In genomic region chr5:100728757-100729156, GRCm38 (mm10) we compare ENCODE assay signal across 12 mouse cellular contexts. TPM values are rescaled to one million over a fixed set of nuclear protein-coding genes. Genes with fewer than 3 reads are reported as not detected.
DNase-seq lines count a peak whose midpoint lies in the region; ATAC-seq and TF ChIP-seq lines count a peak whose summit lies in the region.
"Had no signal": no experiment of that assay in that cellular context is flagged by ENCODE, and none has a peak within 500 bp of the region (broad histone marks: within the 10 kb centered on the region; RNA-seq: fewer than 3 reads in every experiment).

No protein-coding gene starts in this region.

- no peak for TF ChIP-seq CTCF in liver, postnatal 0 days (IDR thresholded peaks at IDR 0.05; ENCODE audit: low read depth)
- no peak for TF ChIP-seq CTCF in spleen, adult 2 months (IDR thresholded peaks at IDR 0.05; ENCODE audit: extremely low read depth, insufficient read depth, insufficient read length, insufficient replicate concordance)

- TF ChIP-seq POLR2A in spleen, adult 2 months (IDR thresholded peaks at IDR 0.05; ENCODE audit: low read depth, low read length), result peak; percentile 63; the same call in 1 of the 2 replicates

- H3K36me3 ChIP-seq in liver, postnatal 0 days (replicated peaks; ENCODE audit: insufficient read depth, low read length), result no peaks in the 10 kb centered on the region
- no peaks in the 10 kb centered on the region for H3K36me3 ChIP-seq in spleen, adult 2 months (ENCODE audit: control insufficient read depth, insufficient read depth, low read length)
- H3K36me3 ChIP-seq: embryonic facial prominence, embryonic 13.5 days; hindbrain, embryonic 10.5 days; midbrain, embryonic 12.5 days had no signal

- no peak overlapping the region for H3K9ac ChIP-seq in liver, postnatal 0 days (replicated peaks)
- H3K9ac ChIP-seq: embryonic facial prominence, embryonic 13.5 days; midbrain, embryonic 12.5 days had no signal

- peak; percentile 91 for DNase-seq in A20 (ENCODE audit: low read depth, low spot score)
- DNase-seq in liver, postnatal 0 days, result peak; percentile 41
- peak; percentile 55 to 72 for DNase-seq in spleen, adult 2 months (ENCODE audit: low read depth in 1 of 2, low spot score in 2 of 2)
- no peak for DNase-seq in right cerebral cortex, adult 18-20 months
- DNase-seq in cerebellum, postnatal 14 days, result no peak
- DNase-seq in adipocyte (ENCODE audit: low spot score), result no peak
- DNase-seq in ovary, postnatal 14 days (ENCODE audit: low spot score), result no peak

- peak; percentile 98 for ATAC-seq in activated CD4-positive, CD25-positive, alpha-beta regulatory T cell, adult 4 months
- ATAC-seq in liver, postnatal 0 days, result no peak
- ATAC-seq: forebrain, embryonic 16.5 days had no signal

- H3K4me1 ChIP-seq in liver, postnatal 0 days (ENCODE audit: insufficient read depth), result peaks cover 5% of the 10 kb centered on the region; the same call in 1 of the 2 replicates
- peaks cover 17% of the 10 kb centered on the region; the same call in 1 of the 2 replicates for H3K4me1 ChIP-seq in spleen, adult 2 months (ENCODE audit: control insufficient read depth, insufficient read depth, insufficient read length)
- H3K4me1 ChIP-seq: embryonic facial prominence, embryonic 13.5 days; hindbrain, embryonic 10.5 days; midbrain, embryonic 12.5 days had no signal

- TF ChIP-seq EP300 in liver, postnatal 0 days (IDR thresholded peaks at IDR 0.05; ENCODE audit: low read depth), result no peak

- no peak overlapping the region; the same call in 1 of the 2 replicates for H3K27ac ChIP-seq in liver, postnatal 0 days (ENCODE audit: low read depth)
- H3K27ac ChIP-seq in spleen, adult 2 months (ENCODE audit: insufficient read depth, low read length), result peak overlapping the region; percentile 40; the same call in 1 of the 2 replicates
- H3K27ac ChIP-seq: embryonic facial prominence, embryonic 13.5 days; hindbrain, embryonic 10.5 days; midbrain, embryonic 12.5 days had no signal

- H3K9me3 ChIP-seq in liver, postnatal 0 days (ENCODE audit: low read length), result peaks cover 3% of the 10 kb centered on the region; the same call in 1 of the 2 replicates
- H3K9me3 ChIP-seq: midbrain, embryonic 12.5 days had no signal

- peak overlapping the region; percentile 45 for H3K4me2 ChIP-seq in liver, postnatal 0 days (ENCODE audit: low read depth, low read length)
- H3K4me2 ChIP-seq: embryonic facial prominence, embryonic 13.5 days; midbrain, embryonic 12.5 days had no signal

- no peaks in the 10 kb centered on the region for H3K27me3 ChIP-seq in liver, postnatal 0 days (ENCODE audit: insufficient read depth, low read length)
- H3K27me3 ChIP-seq in spleen, adult 2 months (ENCODE audit: control insufficient read depth, insufficient read depth, low read length), result no peaks in the 10 kb centered on the region
- H3K27me3 ChIP-seq: embryonic facial prominence, embryonic 13.5 days; midbrain, embryonic 12.5 days had no signal

- 28% methylated on average over 13 of the region's 13 CpGs for WGBS in liver, postnatal 0 days (ENCODE audit: insufficient replicate concordance)
- WGBS in spleen, adult 2 months, result 7% methylated on average over 13 of the region's 13 CpGs

- no peak overlapping the region for H3K4me3 ChIP-seq in liver, postnatal 0 days (ENCODE audit: low read depth, low read length)
- H3K4me3 ChIP-seq in spleen, adult 2 months (ENCODE audit: extremely low read depth, insufficient read depth, insufficient read length), result peak overlapping the region; percentile 40
- H3K4me3 ChIP-seq: embryonic facial prominence, embryonic 13.5 days; hindbrain, embryonic 10.5 days; midbrain, embryonic 12.5 days had no signal

RNA-seq across cellular contexts. Expression of gene Hpse, which starts 9.2 kb away (rescaled TPM):
- 1 to 10 TPM in 1 of 2 experiments, under 1 TPM in 1; 0.62 to 1.4 TPM for polyA plus RNA-seq in activated CD4-positive, CD25-positive, alpha-beta regulatory T cell, adult 4 months (2017; shearing (Covaris generic))
- polyA plus RNA-seq in liver, postnatal 0 days (2015; fragmentation: Nextera tagmentation; extraction: Ambion mirVana), result 3.0 and 3.2 TPM in 2 replicates
- polyA plus RNA-seq in spleen, adult 2 months (2012; rRNA removed), result 7.3 and 22.2 TPM in 2 replicates

RNA-seq across cellular contexts. Expression of gene Coq2, which starts 53.8 kb away (rescaled TPM):
- 1 to 10 TPM; 8.2 to 9.2 TPM for polyA plus RNA-seq in activated CD4-positive, CD25-positive, alpha-beta regulatory T cell, adult 4 months (2017; shearing (Covaris generic))
- polyA plus RNA-seq in liver, postnatal 0 days (2015; fragmentation: Nextera tagmentation; extraction: Ambion mirVana), result 25.8 and 28.0 TPM in 2 replicates
- 43.1 and 84.8 TPM in 2 replicates for polyA plus RNA-seq in spleen, adult 2 months (2012; rRNA removed)

Comparison
In these comparisons a context has a peak if more than half of its experiments do, and no peak if none do; other contexts are left out.
1. DNase-seq: peak in A20 (single experiment), liver, postnatal 0 days (single experiment) and spleen, adult 2 months (2 of 2); none in right cerebral cortex, adult 18-20 months (single experiment), cerebellum, postnatal 14 days (0 of 2), adipocyte (single experiment) and ovary, postnatal 14 days (single experiment).